Mouse (Mus musculus) thymus, postnatal 25 days (tissue): ENCODE measurements around the gene Slc7a4.
"Not testable (repeated sequence)": the region's sequence is repeated elsewhere in the genome, so short reads cannot be mapped to it uniquely, and the experiment has no call there.

Source experiments
- DNase-seq: peaks from one replicate; pipeline ENCODE4 v3.0.0; 2022

Slc7a4 gene

GRCm38 (mm10) chr16:17583064-17583463 is at the start of gene Slc7a4:
Slc7a4 (minus strand) TSS chr16:17583214.
- DNase-seq: peak; percentile 20

DNA sequence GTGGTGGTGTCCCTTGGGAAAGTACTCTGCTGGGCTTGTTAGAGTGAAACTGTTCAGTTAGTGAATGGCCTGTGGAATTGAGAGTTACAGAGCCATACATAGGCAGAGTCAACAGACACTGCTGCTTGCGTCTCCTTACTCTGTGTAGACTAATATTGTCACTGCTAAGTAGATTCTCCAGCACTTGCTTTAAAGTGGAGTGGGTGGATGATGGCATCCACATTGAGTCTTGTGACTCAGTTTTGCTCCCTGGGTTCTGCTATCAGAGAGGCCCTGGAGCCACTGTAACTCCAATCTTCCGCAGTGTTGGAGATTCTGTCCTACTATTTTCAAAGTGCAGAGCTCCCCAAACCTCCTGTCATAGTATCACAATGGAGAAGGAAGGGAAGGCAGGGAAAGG is 49.6 kb upstream of the Slc7a4 start:
- DNase-seq: no peak

DNA sequence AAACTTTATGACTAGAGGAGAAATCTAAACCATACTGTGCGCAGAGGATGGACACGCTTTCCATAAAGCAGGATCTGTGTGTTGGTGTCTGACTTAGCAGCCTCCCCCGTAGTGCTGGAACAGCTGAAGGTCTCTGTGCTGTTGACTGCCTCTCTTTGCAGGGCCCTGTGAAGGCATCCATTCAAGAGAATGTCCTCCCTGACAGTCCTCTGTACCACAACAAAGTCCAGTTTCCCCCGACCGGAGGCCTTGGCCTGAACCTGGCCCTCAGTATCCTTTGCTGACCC is 43.2 kb upstream of the Slc7a4 start:
- DNase-seq: no peak

GRCm38 (mm10) chr16:17625488-17626268 is 42.7 kb upstream of the Slc7a4 start:
- no peak for DNase-seq

- no peak for DNase-seq
Observed at GRCm38 (mm10) chr16:17621936-17622335, 38.9 kb upstream of the Slc7a4 start.

DNA sequence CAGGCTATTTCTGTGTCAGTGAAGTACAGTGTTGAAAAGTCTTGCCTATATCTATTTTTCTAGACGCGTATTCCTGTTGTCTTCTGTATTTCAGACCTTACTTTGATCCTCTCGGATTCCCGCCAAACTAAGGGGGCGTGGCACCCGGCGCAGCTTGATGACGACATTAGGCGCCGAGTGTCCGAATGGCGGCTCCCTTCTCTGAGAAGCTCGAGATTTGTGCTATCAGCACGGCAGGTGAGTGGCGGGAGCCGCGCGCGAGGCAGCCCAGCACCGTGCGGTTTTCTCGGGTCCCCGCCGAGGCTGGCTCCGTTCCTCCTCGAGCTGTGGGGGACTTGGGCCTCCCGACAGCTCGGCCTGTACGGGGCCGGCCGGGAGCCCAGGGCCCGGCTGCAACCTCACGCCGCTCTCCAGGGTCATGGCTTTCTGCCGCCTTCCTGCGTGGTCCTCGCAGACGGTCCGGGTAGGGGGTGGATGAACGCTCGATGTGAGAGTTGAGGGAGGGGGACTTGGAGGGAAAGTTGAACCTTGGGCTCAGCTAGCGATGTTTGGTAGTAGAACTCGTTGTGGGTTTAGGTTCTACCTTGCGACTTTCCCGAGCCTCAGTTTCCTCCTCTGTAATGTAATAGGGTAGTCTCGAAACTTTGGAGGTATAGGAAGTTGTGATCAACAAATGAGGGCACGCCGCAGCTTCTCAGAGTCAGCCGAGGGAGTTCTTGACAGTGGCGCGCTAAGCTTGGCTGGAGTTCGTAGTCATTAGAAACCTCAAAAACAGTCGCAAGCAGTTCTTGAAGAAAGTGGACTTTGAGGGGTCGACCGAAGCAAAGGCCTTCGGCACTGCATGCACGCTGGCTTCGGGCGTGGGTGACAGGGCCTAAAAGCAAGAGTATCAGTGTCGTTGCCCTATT is 36.4 kb upstream of the Slc7a4 start, which contains the start of gene Smpd4:
Gene Smpd4 (plus strand): TSS at position 157 of the 908 bp plus-strand sequence.
- peak; percentile 92 for DNase-seq

DNA sequence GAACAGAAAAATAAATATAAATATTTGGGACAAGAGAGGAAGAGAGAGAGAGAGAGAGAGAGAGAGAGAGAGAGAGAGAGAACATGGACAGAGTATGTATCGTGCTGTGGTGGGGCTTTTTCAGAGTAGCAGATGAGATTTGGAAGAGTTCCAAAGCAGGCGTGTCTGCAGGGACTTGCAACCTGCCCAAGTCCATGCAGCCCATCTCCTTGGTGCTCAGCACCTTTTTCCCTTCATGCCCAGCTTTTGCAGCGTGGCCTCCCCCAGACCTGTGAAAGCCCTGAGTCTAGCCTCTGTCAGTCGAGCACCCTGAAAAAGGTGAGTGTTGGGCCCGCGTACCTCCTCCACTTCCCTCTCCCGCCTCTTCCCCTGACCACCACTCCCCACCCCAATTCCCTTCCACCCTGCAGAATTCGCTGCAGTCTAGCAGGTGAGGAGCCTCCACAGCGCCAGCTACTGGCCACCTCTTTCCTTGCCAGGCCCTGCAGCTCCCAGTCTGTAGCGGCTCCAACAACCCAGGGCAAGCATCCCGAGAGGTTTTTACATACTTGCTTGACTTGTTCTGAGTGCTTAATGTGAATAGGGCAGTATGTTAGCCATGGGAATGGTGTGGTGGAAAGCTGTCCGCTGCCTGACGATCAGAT is 35.0 kb upstream of the Slc7a4 start:
- peak; percentile 67 for DNase-seq

DNA sequence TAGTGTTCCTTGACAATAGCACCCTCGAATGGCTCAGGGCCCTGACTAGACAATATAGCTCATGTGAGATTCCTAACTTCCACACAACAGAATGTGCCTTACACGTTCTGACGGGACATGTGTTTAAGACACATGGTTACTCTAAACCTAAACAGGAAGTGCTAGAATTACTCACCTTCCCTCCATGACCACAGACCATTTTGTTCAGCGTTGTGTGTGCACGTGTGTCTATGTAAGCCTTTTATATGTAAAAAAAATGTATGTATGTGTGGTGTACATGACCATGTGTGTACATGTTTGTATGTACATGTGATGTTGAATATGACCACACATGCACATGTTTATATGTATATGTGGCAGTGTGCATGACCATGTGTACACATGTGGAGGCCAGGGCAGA is 33.2 kb upstream of the Slc7a4 start:
- no peak for DNase-seq

DNA sequence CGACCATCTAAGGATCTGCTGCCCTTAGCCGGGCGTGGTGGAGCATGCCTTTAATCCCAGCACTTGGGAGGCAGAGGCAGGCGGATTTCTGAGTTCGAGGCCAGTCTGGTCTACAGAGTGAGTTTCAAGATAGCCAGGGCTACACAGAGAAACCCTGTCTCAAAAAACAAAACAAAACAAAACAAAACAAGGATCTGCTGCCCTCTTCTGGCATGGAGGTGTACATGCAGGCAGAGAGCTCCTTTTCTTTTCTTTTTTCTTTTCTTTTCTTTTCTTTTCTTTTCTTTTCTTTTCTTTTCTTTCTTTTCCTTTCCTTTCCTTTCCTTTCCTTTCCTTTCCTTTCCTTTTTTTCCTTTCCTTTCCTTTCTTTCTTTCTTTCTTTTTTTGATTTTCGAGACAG is 31.7 kb upstream of the Slc7a4 start:
- DNase-seq: not testable (repeated sequence)

DNA sequence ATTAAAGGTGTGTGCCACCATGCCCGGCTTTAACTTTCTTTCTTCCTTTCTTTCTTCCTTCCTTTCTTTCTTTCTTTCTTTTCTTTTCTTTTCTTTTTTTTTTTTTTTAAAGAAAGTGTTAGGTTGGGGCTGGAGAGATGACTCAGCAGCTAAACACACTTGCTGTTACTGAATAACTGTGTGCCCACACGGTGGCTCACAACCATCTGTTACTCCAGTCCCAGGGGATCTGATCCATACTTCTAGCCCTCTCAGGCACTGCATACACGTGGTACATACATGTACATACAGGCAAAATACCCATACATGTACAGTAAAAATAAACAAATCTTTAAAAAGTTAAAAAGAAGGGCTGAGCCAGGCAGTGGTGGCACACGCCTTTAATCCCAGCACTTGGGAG is 28.4 kb upstream of the Slc7a4 start:
- DNase-seq: no peak

DNA sequence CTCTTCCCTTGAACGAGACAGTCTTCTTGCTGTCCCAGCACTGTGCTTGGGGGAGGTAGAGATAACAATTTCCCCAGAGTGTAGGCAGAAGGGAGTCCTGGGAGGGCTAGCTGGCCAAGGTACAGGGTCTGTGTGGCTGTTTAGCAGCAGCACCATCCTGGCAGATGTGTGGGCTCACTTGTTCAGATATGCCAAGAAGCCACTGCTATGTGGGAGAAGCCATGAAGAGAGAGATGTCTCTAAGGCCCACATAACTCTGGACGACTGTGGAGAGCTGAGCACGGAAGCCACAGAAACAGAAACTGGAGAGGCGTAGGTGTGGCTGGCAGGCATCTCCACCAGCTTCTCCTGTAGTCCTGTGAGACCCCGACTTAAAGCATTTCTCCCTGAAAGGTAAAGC is 22.7 kb upstream of the Slc7a4 start:
- no peak for DNase-seq

- DNase-seq: no peak
Observed at GRCm38 (mm10) chr16:17604941-17605340, 21.9 kb upstream of the Slc7a4 start.

- no peak for DNase-seq
Observed at GRCm38 (mm10) chr16:17600944-17601562, 18.0 kb upstream of the Slc7a4 start.

GRCm38 (mm10) chr16:17590731-17591130 is 7.7 kb upstream of the Slc7a4 start:
- DNase-seq: no peak

DNA sequence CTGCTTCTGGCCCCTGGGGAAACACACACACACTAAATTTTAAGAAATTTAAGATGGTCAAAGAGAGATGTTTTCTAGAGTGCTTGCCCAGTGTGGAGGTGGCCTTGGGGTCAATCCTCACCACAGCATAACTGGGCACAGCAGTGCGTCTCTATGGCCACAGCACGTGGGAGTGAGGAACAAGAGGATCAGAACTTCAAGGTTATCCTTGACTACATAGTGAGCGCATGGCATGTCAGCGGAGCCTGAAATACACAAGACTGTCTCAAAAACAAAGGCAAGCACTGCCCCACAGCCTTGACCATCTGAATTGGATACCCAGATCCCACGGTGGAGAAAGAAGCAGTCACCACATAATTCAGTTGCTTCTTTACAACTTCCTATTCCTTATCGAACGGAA is 1.5 kb upstream of the Slc7a4 start:
- no peak for DNase-seq

GRCm38 (mm10) chr16:17576825-17577215 is 6.2 kb downstream of the Slc7a4 start:
- DNase-seq: no peak

GRCm38 (mm10) chr16:17575870-17576824 is 6.9 kb downstream of the Slc7a4 start:
- DNase-seq: peak; percentile 17

DNA sequence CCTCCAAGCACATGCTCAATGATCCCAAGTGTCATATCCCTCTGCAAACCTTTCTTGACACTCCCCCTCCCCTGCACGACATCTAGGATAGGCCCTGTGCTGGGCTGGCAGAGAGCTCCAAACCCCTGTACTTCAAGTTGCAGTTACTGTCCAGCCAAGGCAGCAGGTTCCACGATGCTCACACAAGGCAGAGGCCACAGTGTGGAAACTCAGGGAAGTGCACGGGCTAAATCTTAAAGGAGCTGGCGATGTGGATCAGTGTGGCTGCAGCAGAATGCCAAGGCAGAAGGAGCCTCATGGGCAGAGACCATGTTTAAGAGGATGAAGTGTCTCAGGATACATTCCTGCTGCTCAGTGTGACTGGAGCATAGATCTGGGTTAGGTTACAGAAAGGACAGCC is 16.8 kb downstream of the Slc7a4 start:
- no peak for DNase-seq

DNA sequence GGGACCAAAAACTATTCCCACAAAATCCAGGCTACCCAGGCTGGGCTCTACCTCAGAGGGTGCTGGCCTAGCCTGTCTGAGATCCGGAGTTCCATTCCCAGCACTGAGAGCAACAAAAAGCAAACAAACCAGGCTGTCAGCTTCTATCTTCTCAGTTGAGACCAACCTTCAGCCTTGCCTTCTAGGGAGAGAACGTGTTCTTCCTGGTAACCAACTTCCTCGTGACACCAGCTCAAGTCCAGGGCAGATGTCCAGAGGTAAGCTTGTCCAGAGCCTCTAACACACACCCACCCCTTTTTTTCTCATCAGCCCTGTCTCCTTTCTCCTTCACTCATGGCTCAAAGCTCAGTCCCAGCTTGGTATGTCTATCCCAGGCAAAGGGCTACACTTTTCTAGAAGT is 18.2 kb downstream of the Slc7a4 start:
- no peak for DNase-seq

DNA sequence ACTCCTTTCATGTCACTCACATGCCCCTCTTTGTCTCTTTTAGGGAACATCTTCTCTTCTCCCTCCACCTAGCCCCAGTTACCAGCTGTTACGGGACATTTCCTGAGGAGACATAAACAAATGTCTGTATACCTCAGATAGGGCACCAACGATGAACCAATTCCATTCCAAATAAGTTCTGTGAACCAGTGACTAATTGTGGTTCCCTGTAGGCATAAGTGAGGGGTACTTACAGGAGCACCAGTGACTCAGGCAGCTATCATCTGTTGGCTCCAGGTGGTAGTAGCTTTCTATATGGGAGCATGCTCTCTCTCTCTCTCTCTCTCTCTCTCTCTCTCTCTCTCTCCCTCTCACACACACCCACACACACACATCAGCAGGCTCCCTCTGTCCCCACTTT is 18.8 kb downstream of the Slc7a4 start:
- no peak for DNase-seq

DNA sequence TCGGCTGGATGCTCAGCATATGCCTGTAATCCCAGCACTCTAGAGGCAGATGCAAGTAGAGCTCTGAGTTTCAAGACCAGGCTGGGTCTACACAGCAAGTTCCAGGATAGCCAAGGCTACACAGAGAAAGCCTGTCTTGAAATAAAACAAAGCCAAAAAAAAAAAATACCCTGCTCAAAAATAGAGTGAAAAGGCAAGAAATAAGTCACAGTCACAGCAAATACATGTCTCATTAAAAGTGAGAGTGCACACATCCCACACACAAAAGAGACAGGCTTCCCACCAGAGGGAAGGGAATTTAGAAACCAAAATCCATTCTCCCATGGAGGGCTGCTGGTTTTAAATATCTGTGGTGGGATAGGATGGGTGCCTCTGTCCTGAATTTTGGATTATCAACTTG is 19.4 kb downstream of the Slc7a4 start:
- no peak for DNase-seq

- DNase-seq: no peak
Observed at GRCm38 (mm10) chr16:17561751-17562208, 21.2 kb downstream of the Slc7a4 start, which contains the start of gene P2rx6. P2rx6 (plus strand) TSS chr16:17561885.
